Mouse (Mus musculus): Measurements from ENCODE around the gene Gm49405.

Gene Gm49405

DNA sequence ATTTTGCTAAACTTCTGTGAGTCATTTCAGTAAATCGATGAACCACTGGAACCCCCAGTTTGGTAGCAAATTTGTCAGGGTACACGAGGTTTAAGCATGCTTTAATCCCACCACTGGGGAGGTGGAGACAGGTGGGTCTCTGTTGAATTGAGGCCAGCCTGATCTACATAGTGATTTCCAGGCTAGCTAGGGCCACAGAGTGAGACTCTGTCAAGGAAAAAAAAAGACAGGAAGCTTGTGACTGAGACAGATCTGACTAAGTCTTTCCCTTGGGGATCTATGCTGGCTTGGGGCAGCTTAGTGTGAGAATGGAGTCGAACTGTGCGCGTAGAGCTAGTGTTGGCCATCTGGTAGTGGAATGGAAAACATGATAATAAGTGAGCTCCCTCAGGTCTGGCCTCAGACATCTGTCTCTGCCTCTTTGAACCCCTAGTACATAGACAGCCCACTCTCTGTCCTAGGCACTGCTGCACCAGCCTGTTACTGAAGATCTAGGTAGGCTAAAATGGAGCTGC is 52.1 kb downstream of the Gm49405 start:
- no peak for DNase-seq

DNA sequence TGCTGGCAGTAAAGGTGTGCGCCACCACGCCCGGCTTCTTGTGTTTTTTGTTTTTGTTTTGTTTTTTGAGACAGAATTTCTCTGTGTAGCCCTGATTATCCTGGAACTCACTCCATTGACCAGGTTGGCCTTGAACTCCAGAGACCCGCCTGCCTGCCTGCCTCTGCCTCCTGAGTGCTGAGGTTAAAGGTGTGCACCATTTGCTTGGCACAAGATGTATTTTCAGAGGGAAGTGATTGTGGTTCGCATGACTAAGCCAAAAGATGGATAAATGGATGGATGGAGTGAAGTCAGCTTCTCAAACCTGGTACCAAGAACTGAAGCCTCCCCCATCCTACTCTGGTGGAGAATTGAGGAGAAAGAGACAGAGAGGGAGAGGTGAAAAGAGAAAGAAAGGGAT is 54.2 kb downstream of the Gm49405 start:
- no peak for DNase-seq

All from kidney, adult 11 months (tissue).